Mouse (Mus musculus): ENCODE data around the gene Mcfd2.

Mcfd2 gene

DNA sequence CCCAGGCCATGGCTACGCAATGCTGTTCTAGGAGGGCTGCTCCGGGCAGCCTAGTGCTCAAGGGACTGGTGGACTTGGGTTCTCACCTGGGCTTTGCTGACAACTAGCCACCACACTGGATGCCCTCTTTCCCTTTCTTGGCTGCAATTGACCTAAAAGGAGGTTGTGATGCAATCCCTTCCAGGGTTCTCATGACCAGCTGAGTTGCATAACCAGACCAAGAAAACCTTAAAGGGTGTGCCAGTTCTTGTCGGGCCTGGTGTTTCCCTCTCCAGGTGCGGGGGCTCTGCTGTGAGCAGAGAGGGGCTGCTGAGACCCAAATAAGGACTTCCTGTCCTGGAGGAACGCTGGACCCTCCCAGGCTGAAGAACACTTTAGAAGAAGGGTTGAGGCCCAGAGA, 27.4 kb upstream of the Mcfd2 start:
- no peak for TF ChIP-seq GATA4 (IDR thresholded peaks at IDR 0.05; ENCODE audit: insufficient replicate concordance, low read length)

DNA sequence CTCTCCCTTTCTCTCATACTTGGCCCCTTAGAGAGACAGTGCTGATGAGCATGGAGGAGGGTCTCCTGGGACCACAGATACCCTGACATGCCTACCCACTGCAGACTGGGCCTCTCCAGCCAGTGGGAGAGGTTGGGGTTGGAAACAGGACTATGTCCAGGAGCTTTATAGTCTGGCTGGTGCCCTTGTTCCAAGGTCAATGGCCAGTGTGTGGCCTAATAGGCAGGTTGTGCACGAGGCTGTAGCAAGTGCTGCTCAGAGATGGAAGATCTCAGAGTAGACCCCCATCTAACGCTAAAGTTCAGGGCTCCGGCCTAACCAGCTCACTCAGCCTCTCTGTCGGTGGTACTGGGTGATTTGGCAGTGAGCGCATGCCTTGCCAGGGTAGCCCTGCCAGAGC, 26.0 kb upstream of the Mcfd2 start:
- no peak for TF ChIP-seq GATA4 (IDR thresholded peaks at IDR 0.05; ENCODE audit: insufficient replicate concordance, low read length)

DNA sequence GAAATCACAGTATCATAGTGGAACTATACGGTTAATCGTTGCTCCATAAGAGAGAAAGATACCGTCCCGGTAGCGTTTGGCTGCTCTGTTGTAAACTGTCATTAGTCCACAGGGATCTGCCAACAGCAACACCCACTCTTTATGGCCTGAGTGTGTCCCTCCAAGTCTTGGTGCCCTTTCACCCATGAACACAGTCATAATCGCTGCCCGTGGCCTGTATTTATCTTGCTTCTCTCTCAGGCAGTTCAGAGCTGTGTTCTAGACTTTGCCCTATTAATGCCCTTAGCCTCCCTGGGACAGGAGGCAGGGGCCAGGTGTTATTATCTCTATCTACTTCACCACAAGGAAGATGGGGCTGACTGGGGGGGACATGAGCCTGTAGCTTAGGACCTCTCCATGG, 25.3 kb upstream of the Mcfd2 start:
- peak; percentile 33; the same call in 1 of the 2 replicates for TF ChIP-seq GATA4 (IDR thresholded peaks at IDR 0.05; ENCODE audit: insufficient replicate concordance, low read length)

DNA sequence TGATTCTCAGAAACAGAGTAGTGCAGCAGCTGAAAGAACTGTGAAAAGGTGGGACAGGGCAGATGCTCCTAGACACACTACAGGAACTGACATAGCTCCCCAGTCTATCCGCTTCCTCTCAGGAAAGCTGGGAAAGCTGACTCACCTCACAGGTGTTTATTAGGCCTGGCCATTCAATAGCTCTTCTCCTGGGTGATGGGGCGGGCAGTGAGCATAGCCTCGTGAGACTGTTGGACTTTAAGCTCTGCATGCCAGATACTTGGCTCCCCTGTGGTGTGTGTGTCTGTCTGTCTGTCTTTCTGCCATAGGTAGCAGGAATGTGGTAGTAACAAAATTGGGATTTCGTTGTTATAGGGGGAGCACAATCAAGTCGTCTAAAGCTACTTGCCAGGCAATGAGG, 23.6 kb upstream of the Mcfd2 start:
- TF ChIP-seq GATA4 (IDR thresholded peaks at IDR 0.05; ENCODE audit: insufficient replicate concordance, low read length): no peak

DNA sequence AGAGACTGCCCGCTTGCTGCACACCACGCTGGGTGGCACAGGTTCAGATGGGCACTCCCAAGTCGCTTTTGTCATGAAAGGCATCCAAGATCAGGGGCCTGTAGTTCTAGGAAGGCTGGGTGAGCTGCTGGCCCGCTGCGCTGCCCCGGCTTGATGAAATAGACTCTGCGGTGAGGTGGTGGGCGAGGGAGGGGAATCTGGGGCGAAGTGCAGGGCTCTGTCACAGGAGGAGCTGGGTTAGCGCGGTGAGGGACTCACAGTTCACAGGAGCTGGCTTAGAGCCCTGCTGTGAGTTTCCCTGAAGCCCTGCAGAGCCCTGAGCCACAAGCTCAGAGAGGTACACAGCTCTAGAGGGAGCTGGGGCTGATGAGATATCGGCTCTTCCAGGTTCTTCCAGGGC, 22.4 kb upstream of the Mcfd2 start:
- no peak for TF ChIP-seq GATA4 (IDR thresholded peaks at IDR 0.05; ENCODE audit: insufficient replicate concordance, low read length)

DNA sequence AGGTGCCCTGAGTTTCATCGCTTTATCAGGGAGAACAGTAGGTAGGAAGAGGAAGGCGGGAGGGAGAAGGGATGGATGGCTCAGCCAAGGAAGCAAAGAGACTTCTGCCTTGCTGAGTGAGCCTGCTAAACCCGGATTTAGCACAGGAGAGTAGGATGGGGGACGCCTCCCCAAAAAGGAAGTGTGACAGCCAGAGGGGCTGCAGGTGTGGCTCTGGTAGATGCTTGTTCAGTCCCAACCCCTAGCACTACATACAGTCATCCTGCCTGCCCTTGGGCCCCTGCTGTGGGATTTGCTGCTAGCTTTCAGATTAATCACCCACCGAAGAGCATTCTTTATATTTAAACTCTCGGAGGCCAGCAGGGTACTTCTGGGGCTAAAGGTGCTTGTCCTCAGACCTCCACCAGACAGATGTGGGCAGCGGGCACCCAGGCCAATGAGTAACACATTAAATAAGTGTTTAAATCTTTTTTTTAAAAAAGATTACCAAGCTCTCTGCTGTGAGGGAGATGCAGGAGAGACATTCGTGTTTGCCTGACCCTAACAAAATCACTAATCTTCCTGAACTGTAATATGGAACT, 21.6 kb upstream of the Mcfd2 start:
- TF ChIP-seq GATA4 (IDR thresholded peaks at IDR 0.05; ENCODE audit: insufficient replicate concordance, low read length): no peak

DNA sequence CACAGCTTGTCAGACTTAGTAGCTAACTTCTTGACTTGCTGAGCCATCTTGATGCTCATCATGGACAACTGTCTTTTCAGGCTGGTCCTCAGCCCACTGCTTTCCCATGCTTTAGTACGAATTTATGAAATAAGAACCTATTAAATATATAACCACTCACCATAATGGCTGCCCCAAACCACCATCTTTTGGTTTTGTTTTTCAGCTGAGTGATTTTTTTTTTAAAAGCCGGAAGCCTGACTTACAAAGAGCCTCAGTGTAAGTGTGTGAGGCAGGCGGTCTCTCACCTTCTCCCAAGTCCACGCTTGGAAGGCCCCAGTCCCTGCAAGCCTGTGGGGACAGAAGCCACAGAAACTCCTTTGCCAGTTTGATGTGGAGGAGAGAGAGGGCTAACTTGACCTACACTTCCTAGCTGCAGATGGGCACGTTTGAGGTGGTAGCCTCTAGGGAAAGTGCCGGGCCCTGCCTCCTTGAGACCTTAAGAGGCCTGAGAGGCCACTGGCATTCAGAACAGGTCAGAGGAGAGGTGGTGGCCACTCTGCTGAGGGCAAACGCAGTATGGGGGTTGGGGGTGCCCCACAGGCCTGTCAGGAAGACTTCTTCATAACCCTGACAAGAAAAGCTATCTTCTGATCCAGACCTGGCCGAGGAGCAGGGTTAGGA, 20.9 kb upstream of the Mcfd2 start:
- no peak for TF ChIP-seq GATA4 (IDR thresholded peaks at IDR 0.05; ENCODE audit: insufficient replicate concordance, low read length)

DNA sequence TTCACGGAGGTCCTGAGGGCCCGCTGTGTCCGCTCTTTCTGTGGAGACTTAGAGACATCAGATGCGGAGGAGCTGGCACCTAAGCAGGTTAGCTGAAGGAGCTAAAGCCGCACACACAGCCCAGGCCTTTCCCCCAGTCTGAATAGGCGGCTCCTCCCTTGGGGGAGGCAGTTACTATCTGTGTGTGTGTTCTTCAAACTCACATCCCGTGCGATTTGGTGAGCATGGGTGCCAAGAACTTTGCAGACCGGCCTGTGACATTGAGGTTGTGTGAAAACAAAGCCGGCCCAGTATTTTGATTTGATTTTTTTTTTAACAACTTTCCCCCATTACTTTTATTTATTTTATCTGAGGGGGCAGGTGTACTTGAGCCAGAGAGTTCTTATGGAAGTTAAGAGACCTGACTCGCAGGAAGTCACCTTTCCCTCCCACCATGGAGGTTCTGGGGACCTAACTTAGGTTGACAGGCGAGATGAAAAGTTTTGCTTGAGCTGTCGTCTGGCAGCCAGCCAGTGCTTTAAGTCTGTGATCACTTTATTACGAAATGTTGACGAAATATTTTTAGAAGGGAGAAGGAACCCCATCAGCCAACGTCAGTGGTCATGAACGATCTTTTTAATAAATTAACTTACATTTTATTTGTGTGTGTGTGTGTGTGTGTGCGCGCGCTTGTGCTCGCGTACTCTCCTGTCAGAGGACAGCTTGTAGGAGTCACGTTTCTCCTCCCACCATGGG, 20.2 kb upstream of the Mcfd2 start:
- no peak for TF ChIP-seq GATA4 (IDR thresholded peaks at IDR 0.05; ENCODE audit: insufficient replicate concordance, low read length)

DNA sequence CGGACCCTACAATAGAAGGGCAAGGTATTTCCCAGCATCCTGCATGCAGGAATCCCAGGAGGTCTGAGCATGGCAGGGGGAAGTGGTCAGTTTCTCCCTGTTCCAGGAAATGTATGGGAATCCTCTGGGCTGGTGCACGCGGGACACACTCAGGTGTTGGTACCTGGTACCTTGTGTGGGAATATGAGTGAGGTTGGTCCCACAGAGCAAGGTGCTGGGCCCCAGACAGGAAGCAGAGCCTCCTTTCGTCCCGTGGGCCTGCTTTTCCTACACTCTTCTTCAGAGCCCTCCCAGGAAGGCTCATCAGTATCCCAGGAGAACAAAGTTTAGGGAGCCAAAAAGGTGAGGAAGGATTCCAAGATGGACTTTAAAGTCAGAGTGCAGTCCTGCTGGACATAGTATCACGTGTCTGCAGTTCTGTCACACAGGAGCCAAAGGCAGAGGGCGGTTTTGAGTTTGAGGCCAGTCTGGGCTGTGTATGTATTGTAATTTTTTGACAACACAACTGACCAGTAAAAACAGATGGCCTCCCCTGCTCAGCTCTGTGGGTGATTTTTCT, 18.8 kb upstream of the Mcfd2 start:
- no peak for TF ChIP-seq GATA4 (IDR thresholded peaks at IDR 0.05; ENCODE audit: insufficient replicate concordance, low read length)

DNA sequence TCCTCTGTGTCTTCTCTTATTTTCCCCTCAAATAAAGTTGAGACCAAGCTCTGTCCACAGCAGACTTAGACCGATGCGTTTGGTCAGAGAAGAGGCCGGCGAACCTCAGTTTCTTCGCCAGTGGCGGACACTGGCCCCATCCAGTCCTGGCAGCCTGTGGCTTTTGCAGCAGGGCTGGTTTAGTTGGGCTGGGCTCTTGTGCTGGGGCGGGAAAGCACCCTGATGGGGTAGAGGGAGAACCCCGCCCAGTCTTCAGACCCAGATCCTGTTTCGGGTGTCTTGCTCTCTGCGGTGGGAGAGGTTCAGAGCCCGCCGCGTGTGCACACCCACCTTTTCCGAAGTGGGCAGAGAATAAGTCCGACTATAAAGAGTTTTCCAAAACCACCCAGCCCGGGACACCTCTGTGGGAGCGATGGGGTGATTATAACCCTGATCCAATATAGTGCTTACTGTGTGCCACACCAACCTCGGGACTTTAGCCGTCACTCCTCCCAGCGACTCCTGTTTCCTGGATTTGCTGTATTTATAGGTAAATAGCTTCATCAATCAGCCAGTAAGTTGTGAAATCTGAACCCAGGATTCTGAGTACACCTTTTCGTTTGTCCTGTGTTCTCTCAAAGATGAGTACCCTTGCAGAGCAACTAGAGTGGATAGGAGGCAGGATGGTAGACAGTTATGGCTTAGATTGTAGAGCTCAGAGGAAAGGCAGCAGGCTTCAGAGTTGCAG, 18.2 kb upstream of the Mcfd2 start:
- no peak for TF ChIP-seq GATA4 (IDR thresholded peaks at IDR 0.05; ENCODE audit: insufficient replicate concordance, low read length)

DNA sequence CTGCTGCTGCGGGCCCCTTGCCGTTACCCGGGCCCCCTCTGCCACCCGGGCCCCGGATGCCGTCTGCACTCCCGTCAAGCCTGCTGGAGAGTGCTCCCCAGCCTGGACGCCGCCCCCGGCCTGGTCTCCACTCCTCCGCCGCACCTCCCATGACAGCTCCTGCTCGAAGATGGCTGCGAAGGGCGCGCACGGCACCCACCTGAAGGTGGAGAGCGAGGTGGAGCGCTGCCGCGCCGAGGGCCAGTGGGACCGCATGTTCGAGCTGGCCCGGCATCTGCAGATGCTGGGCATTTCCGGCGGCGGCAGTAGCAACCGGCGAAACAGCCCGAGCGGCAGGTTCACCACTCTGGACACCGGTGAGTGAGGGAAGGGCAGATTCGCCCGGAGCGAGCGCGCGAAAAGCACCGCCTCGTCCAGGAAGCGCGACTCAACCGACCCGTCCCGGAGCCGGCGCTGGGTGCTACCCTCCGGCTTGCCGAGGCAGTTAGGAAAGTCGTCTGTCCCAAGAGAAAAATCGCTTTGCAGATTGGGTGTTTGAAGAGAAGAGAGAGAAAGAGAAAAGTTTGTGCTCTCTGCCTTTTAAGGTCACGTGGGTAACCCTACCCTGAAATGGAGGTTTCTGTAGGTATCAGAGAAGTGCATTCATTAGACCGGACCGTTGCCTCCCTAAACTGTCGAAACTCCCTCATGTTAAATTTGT, 17.5 kb upstream of the Mcfd2 start:
- TF ChIP-seq GATA4 (IDR thresholded peaks at IDR 0.05; ENCODE audit: insufficient replicate concordance, low read length): no peak

DNA sequence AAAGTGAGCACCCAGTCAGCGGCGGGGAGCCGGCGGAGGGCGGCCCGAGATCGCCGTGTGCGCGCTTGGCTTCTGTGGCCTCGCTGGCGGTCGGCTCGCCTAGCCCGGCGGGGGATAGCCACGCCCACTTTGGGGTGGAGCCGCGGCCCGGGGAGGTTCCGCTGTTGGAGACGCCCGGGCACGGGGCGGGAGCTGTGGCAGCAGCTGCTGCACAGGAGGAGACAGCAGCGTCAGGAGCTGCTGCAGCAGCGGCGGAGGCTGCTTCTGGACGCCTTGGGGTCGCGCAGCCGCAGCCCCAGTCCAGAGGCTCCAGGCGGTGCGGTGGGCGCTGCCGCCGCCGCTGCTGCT, 16.9 kb upstream of the Mcfd2 start, which contains the start of gene Ttc7:
Ttc7 (plus strand) TSS at position 181 of the 348 bp plus-strand sequence.
- no peak for TF ChIP-seq GATA4 (IDR thresholded peaks at IDR 0.05; ENCODE audit: insufficient replicate concordance, low read length)

DNA sequence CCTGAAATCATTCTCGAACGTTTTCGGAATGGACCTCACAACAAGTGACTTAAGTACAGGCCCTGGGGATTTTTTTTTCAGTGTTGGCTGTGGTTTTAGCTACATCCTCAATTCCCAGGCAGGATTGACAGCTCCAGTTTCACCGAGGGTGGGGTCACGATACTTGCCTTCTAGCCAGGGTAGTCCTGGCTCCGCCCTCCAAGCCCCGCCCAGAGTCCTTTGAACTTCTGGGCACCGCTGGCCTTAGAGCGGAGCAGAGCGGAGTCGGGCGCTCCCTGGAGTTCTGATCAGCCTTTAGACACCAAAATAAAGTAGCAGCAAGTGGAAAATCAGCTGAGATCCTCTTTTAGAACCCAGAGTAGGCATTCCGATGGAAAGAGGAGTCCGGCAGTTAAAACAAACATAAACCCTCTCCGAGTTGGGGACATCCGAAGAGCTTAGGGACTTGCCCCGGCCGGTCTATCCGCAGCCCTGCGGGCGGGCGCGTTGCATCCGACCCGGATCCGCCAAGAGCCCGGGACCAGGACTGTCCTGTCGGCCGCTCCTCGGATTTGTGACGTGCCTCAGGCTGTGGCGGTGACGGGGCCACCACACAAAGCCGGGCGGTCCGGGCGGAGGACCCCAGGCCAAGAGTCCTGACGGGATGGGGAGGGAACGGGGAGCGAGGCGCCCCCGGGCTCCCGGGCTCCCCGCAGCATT, 16.4 kb upstream of the Mcfd2 start:
- peak; percentile 8; the same call in 1 of the 2 replicates for TF ChIP-seq GATA4 (IDR thresholded peaks at IDR 0.05; ENCODE audit: insufficient replicate concordance, low read length)

Measured in liver, adult (tissue).